Mouse (Mus musculus) T-helper 1 cell (primary cell): Measurements from ENCODE around the gene BC024978.

ENCODE experiments used
- in situ Hi-C: fragments of 300-600 bp; cut with MboI, MseI; formaldehyde crosslinking; loops from one replicate; pipeline ENCODE4 v1.15.1; 2025; ENCODE audit warnings: high pct_unique_total_duplicates

Gene BC024978

DNA sequence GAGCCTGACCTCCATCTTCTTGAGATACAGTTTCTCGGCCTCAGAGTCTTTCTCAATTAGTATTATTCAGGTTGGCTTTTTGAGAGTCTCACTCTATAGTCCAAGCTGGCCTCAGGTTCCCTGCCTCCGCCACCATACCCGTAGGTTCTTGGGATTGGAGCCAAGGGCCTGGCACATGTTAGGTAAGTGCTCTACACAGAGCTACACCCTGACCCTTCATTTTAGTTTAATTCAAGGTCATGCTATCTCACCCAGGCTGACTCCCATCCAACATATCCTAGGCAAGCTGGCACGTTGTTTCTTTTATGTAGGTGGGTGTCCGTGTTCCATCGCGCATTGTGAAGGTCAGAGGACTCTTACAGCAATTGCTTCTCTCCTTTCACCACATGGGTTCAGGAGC lies 20.7 kb upstream of the BC024978 start:
- in situ Hi-C loops: loop anchor here (25.0 kb wide), 1 partner anchor 1438 kb away; no protein-coding TSS in a partner anchor

DNA sequence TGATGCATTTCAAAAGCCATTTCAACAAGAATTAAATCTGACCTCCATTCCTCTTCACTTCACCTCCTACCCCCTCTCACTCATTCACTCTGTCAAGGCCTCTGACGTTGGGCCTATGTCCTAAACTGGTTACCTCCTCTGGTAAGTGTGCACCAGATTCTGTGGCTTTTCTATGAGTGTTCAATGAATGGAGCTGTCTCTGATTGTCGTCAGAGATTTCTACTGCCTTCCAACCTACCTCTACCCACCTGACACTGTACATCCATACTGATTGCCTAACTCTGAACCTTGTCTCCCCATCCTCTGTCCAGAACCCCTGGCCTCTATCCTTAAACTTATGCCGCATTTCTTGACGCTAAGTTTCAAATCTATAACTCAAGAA lies 17.6 kb upstream of the BC024978 start:
- in situ Hi-C loops: loop anchor here (25.0 kb wide), 1 partner anchor 1441 kb away; no protein-coding TSS in a partner anchor

DNA sequence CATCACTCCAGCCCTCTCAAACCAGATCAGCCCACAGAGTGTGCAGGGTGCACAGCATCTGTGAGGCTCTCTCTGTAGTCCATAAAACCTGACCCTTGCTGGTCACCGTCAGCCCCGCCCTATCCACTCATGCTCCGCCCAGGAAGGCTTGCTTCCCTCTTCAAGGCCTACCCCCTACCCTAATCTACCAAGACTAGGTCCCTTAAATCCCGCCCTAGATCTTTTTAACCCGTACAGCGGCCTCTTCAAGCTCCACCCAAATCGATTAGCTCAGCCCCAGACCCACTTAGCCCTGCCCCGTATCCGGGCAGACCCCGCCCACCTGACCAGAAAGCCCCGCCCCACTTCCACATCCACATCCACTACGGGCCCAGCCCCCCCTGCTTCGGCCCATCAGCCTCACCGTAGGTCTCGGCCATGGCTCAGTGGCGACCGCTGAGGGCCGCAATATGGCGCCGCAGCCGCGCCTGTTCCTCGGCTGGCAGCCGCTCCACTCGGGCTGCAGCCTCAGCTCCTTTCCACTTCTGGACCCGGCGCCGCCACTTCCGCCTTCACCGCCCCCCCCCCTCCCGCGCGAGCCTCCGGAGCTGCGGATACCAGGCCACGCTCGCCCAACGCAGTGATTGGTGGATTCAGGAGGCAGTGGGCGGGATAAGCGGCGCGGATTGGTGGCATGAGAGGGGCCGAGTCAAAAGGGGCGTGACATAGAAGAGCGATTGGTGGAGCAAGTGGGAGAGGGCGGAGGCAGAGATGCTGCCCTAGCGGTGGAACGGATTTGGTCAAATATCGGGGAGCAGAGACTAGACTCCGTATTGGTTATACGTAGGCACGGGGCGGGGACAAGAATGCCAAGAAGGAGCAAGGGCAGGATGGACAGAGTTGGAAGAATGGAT lies 17.0 kb upstream of the BC024978 start, which contains the start of gene Rab4b:
Gene Rab4b, minus strand, starts transcription at position 573 of the 893 bp plus-strand sequence.
- in situ Hi-C loops: loop anchor here (25.0 kb wide), 1 partner anchor 1441 kb away; no protein-coding TSS in a partner anchor

- in situ Hi-C loops: loop anchor here (25.0 kb wide), 1 partner anchor 1442 kb away; no protein-coding TSS in a partner anchor
Observed at GRCm38 (mm10) chr7:27179217-27179918, 16.2 kb upstream of the BC024978 start.

DNA sequence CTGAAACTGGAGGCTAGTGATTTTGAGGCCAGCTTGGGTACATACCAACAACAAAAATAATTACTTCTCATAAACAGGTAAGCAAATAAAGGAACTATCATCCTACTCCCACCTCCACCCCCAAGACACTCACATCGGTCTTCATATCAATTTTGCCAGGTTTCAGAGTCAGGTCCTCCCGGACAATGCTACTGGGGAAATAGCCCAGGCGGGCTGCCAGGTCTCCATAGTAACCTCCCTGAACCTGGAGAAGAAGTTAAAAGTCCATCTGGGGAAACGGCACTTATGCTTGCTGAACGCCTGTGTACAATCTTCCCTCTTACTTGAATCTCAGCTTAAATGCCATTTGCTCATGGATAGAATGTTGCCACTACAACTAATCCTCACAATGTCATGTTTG lies 15.5 kb upstream of the BC024978 start:
- in situ Hi-C loops: loop anchor here (25.0 kb wide), 1 partner anchor 1443 kb away; no protein-coding TSS in a partner anchor

DNA sequence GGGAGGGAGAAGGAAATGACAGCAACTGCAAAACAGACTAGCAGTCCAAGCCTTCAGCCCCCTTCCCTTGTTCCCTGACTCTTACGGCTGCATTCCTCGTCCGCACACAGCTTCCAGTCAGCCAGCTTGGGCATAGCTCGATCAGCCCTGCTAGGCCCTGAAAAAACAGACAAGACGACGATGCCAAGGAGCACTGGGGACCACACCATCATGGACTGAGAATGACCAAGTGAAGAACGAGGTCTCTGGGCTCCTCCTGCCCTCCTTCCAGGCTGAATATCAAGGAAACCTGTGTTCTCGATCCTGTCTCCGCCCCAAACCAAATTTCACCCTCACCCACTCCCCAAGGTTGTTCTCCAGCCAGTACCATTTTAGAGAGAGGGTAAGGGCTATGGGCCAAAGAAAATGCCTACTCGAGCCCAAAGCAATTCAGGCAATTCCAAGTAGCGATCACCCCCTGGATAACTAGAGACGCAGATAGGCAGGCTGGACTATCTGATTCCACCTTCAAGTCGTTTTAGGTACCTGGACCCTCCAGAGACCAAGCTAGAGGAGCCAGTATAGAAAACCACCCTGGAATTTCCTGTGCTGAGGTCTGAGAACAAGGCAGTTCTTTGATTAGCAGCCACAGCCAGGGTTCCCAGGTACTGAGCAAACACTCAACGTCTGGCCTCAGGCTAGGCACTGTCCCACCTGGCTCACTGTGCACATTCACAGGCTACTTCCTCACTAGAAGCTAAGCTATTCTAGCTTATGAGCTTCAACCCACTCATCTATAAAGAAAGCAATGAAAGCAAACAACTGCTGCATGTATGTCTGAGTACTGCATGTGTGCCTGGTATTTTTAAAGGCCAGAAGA lies 14.5 kb upstream of the BC024978 start, which contains the start of the genes Gm21983 and Mia:
Gene Gm21983, minus strand, starts transcription at position 250 of the 859 bp plus-strand sequence.
Gene Mia, minus strand, starts transcription at position 321 of the 859 bp plus-strand sequence.
- in situ Hi-C loops: loop anchor here (25.0 kb wide), 1 partner anchor 1444 kb away; no protein-coding TSS in a partner anchor

- in situ Hi-C loops: loop anchor here (25.0 kb wide), 1 partner anchor 1445 kb away; no protein-coding TSS in a partner anchor
Observed at GRCm38 (mm10) chr7:27182498-27182897, 13.1 kb upstream of the BC024978 start.

DNA sequence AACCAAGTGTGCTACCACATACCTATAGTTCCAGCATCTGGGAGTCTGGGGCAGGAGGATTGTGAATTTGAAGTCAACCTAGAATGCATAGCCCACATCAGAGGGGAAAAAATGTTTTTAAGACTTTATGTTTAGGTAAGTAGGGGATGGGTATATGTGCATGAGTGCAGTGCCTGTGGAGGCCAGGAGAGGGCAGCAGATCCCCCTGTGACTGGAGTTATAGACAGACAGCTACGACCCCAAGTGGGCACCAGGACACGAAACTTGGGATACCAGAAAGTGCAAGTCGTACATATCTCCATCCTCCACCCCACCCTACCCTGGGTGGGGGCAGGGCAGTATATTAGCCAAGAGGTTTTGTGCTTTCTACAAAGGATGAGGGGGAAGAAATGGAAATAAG lies 10.6 kb upstream of the BC024978 start:
- in situ Hi-C loops: loop anchor here (25.0 kb wide), 1 partner anchor 1448 kb away; no protein-coding TSS in a partner anchor

DNA sequence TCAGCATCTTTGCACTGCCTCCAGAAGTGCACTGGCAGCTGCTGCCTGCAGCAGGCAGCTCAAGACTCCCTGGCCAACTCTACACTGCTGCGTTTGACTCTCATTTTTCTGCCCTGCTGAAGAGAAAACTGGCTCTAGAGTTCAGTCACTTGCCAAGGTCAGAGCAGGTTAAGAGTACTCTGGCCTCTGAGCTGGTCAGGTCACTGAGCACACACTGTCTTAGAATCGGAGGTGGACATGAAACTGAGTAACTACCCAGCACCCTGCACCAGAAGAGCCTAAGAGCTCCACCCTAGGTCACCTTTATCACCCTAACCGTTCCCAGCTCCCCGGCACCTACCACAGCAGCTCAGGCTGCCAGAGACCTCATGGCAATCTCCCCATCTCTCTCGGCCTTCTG lies 9.6 kb upstream of the BC024978 start:
- in situ Hi-C loops: loop anchor here (25.0 kb wide), 1 partner anchor 1449 kb away; no protein-coding TSS in a partner anchor

- in situ Hi-C loops: loop anchor here (25.0 kb wide), 1 partner anchor 1452 kb away; no protein-coding TSS in a partner anchor
Observed at GRCm38 (mm10) chr7:27189271-27189931, 6.2 kb upstream of the BC024978 start.

- in situ Hi-C loops: loop anchor here (25.0 kb wide), 1 partner anchor 1455 kb away; no protein-coding TSS in a partner anchor
Observed at GRCm38 (mm10) chr7:27192434-27192833, 3.1 kb upstream of the BC024978 start.

GRCm38 (mm10) chr7:27193731-27194130 lies 1.9 kb upstream of the BC024978 start:
- in situ Hi-C loops: loop anchor here (25.0 kb wide), 1 partner anchor 1456 kb away; no protein-coding TSS in a partner anchor

DNA sequence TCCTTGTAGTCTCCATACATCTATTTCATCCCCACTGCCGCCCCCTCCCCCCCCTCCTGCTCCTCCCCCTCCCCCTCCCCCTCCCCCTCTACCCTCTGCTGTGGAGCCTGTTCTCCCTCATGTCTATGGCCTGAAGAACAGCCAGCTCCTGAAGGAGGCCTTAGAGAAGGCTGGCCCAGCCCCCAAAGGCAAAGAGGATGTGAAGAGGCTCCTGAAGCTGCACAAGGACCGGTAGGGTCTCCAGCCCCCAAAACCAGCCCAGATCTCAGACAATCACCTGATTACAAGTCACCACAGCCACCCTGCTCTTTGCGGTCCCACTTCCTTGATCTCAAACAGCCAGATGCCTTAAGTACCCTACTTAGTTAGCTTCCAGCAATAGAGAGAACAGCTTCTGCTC lies 1.6 kb downstream of the BC024978 start:
- in situ Hi-C loops: loop anchor here (25.0 kb wide), 1 partner anchor 1460 kb away; no protein-coding TSS in a partner anchor

DNA sequence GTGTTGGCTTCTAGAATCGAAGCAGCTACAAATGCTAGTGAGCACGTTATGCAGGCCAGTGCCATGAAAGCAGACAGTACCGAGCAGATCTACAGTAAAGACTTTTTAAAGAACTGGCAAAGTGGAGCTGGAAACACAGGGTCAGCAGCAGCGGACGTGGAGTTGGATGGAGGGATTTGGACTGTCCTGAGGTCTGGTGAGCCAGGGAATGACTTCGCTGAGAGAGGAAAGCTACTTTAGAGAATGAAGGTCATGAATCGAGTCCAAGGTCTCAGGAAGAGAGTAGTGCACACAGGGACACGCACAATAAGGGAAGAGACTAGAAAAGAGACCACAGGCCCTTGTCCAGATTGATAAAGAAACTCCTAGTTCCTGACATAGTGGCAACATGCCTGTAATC lies 2.1 kb downstream of the BC024978 start:
- in situ Hi-C loops: loop anchor here (25.0 kb wide), 1 partner anchor 1460 kb away; no protein-coding TSS in a partner anchor

- in situ Hi-C loops: loop anchor here (25.0 kb wide), 1 partner anchor 1461 kb away; no protein-coding TSS in a partner anchor
Observed at GRCm38 (mm10) chr7:27198355-27198754, 2.8 kb downstream of the BC024978 start.

GRCm38 (mm10) chr7:27198779-27199178 lies 3.2 kb downstream of the BC024978 start:
- in situ Hi-C loops: loop anchor here (25.0 kb wide), 1 partner anchor 1461 kb away; no protein-coding TSS in a partner anchor

DNA sequence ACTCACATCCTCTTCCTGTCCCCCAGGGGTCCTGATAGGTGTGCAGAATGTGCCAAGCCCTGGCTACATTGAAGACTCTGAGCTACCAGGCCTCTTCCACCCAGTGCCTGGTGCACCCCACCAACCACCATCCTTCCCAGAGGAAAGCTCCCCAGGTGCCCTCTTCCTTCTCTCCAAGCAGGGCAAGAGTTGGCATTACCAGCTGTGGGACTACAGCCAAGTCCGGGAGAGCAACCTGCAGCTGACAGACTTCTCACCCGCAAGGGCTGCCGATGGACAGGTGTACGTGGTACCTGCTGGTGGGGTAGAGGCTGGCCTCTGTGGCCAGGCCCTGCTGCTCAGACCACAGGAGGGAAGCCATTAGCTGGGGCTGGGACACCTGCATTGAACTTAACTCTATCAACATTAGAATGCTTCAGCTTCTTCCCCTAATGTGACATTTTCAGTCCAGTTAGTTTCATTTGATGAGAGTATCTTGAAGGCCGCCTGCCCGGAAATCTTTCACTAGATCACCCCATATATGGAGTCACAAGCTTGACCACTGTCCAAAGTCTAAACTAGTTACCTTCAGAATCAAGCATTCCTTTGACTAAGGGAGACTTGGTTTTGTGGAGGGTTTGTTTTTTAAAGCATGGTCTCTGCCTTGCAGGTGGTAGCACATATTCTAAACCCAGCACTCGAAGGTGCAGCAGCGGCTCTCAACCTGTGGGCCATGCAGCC lies 8.3 kb downstream of the BC024978 start:
- in situ Hi-C loops: no loop called here

DNA sequence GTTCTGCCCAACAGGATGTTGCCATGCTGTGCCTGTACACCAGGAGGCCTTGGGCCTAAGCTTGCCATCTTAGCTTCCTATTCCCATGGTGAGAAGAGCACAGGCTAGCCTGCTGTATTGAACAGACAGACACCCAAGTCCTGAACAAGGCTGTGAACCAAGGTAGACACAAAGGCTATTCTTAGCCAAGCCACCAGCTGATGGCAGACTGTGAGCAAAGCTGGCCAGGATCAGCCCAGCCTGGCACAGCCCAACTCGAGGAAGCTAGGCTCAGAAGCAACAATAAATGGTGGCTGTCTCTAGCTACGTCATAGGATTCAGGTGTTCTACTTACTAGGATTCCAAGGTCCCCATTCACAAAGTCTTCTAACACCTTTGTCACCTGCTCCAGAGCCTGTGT lies 17.0 kb downstream of the BC024978 start:
- in situ Hi-C loops: loop anchor here (10.0 kb wide), 1 partner anchor 1772 kb away; the partner anchor contains the start of genes Eif3k and Map4k1

- in situ Hi-C loops: loop anchor here (10.0 kb wide), 1 partner anchor 1766 kb away; the partner anchor contains the start of genes Eif3k and Map4k1
Observed at GRCm38 (mm10) chr7:27218586-27218985, 23.0 kb downstream of the BC024978 start.
